Mouse (Mus musculus) limb, embryonic 11.5 days (tissue): ENCODE data around the gene Kat2b. TPM values are rescaled to one million over a fixed set of nuclear protein-coding genes. Genes with fewer than 3 reads are reported as not detected.
A peak's percentile ranks its signal among the peaks of the same experiment; 100 is the strongest.
"Not testable (repeated sequence)": the region's sequence is repeated elsewhere in the genome, so short reads cannot be mapped to it uniquely, and the experiment has no call there.

ENCODE experiments used
- ATAC-seq: fragments of 200-750 bp; cut with Nextera tagmentation; 2 replicates; pipeline ENCODE4 v1.8.0; 2017; ENCODE audit warnings: low read depth; ENCODE audit not compliant: insufficient number of reproducible peaks, low FRiP score, low TSS enrichment
- DNase-seq: peaks from one replicate; pipeline ENCODE4 v3.0.0-alpha.2; 2015; ENCODE audit warnings: low spot score
- H3K27ac ChIP-seq: fragments of 300-500 bp; sonication (generic); replicated peaks from 2 replicates; pipeline ENCODE4 v1.5.1; 2014; ENCODE audit warnings: low read depth, mild to moderate bottlenecking, low read length
- H3K27me3 ChIP-seq: fragments of 300-500 bp; sonication (generic); 2 replicates; pipeline ENCODE4 v1.6.1; 2014; ENCODE audit warnings: mild to moderate bottlenecking, low read length, mixed read lengths; ENCODE audit not compliant: control insufficient read depth, insufficient read depth
- H3K36me3 ChIP-seq: fragments of 300-500 bp; sonication (generic); 2 replicates; pipeline ENCODE4 v1.6.1; 2014; ENCODE audit warnings: mild to moderate bottlenecking, low read length, moderate library complexity, mixed read lengths; ENCODE audit not compliant: control insufficient read depth, insufficient read depth
- H3K4me1 ChIP-seq: fragments of 300-500 bp; sonication (generic); 2 replicates; pipeline ENCODE4 v1.6.1; 2014; ENCODE audit warnings: low read length, mixed read lengths; ENCODE audit not compliant: control insufficient read depth, insufficient read depth
- H3K4me2 ChIP-seq: fragments of 300-500 bp; sonication (generic); 2 replicates; pipeline ENCODE4 v1.6.1; 2014; ENCODE audit warnings: low read depth, mild to moderate bottlenecking, moderate library complexity; ENCODE audit not compliant: severe bottlenecking
- H3K4me3 ChIP-seq: fragments of 300-500 bp; sonication (generic); 2 replicates; pipeline ENCODE4 v1.5.1; 2014; ENCODE audit warnings: low read depth, low read length
- H3K9ac ChIP-seq: fragments of 300-500 bp; sonication (generic); 2 replicates; pipeline ENCODE4 v1.6.1; 2014; ENCODE audit warnings: mild to moderate bottlenecking, low read length
- H3K9me3 ChIP-seq: fragments of 300-500 bp; sonication (generic); 2 replicates; pipeline ENCODE4 v1.6.1; 2016; ENCODE audit warnings: low read length; ENCODE audit not compliant: control insufficient read depth
- WGBS: fragments of 180-500 bp; shearing (Covaris S2); extraction: QIAGEN DNeasy Blood & Tissue Kit; methylation state at CpG from one replicate; pipeline ENCODE4 v1.1.7; 2014; 5-methylcytosine and 5-hydroxymethylcytosine counted together
- polyA plus RNA-seq: library from polyadenylated mRNA; unstranded; fragments of >200 nt; fragmentation: Nextera tagmentation; extraction: Ambion mirVana; gene quantifications from 2 replicates; pipeline ENCODE4 v1.2.1, GENCODE M21; 2014

Gene Kat2b
- polyA plus RNA-seq, 1 experiment from 2014 or later = 2.9 TPM

GRCm38 (mm10) chr17:53566919-53567345 is 271 bp downstream of the Kat2b start:
- H3K36me3 ChIP-seq = no peaks in the 10 kb centered on the region
- H3K4me3 ChIP-seq = peak overlapping the region; percentile 76
- peak overlapping the region; percentile 42; the same call in 1 of the 2 replicates for H3K27ac ChIP-seq
- H3K4me1 ChIP-seq = peaks cover 2% of the 10 kb centered on the region; the same call in 1 of the 2 replicates
- ATAC-seq = peak; percentile 65
- H3K4me2 ChIP-seq = peak overlapping the region; percentile 97
- peak; percentile 72 for DNase-seq
- no peaks in the 10 kb centered on the region for H3K27me3 ChIP-seq
- under 1% methylated on average over 17 of the region's 51 CpGs for WGBS
- no peaks in the 10 kb centered on the region for H3K9me3 ChIP-seq
- peak overlapping the region; percentile 80 for H3K9ac ChIP-seq

GRCm38 (mm10) chr17:53567346-53568101 is 863 bp downstream of the Kat2b start:
- ATAC-seq (peak; percentile 48), DNase-seq (peak; percentile 66)
- Histone ChIP-seq H3K9me3 (no peaks in the 10 kb centered on the region), H3K36me3 (no peaks in the 10 kb centered on the region), H3K27ac (peak overlapping the region; percentile 42; the same call in 1 of the 2 replicates), H3K9ac (peak overlapping the region; percentile 80), H3K27me3 (no peaks in the 10 kb centered on the region), H3K4me3 (peak overlapping the region; percentile 76), H3K4me1 (peaks cover 2% of the 10 kb centered on the region; the same call in 1 of the 2 replicates), H3K4me2 (peak overlapping the region; percentile 97)
- 1% methylated on average over 55 of the region's 67 CpGs for WGBS

DNA sequence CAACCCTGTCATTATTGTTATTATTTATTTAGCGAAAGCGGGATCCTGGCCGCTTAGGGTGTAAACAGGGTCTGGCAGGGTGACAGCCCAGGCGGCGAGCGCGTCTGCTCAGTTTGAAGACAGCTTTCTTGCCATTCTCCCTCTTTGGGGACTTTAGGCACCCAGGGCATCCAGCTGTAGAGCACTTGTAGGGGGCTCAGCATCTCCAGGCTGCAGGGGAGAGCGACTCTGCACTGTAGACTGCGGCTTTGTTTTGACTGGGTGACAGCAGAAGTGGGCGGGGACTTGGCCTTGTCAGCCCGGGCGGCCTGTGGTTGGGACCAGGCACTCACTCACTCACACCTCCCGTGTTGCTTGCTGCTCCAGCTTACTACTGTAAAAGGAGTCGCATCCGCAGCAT is 1.5 kb downstream of the Kat2b start:
- WGBS = under 1% methylated on average over 15 of the region's 15 CpGs
- ATAC-seq = peak; percentile 76

GRCm38 (mm10) chr17:53568734-53569386 is 2.2 kb downstream of the Kat2b start:
- H3K4me1 ChIP-seq = peaks cover 2% of the 10 kb centered on the region; the same call in 1 of the 2 replicates
- H3K9ac ChIP-seq = no peak overlapping the region
- no peaks in the 10 kb centered on the region for H3K36me3 ChIP-seq
- DNase-seq = no peak
- no peak for ATAC-seq
- no peak overlapping the region for H3K27ac ChIP-seq
- 28% methylated on average over 8 of the region's 8 CpGs for WGBS
- no peaks in the 10 kb centered on the region for H3K9me3 ChIP-seq
- H3K27me3 ChIP-seq = no peaks in the 10 kb centered on the region
- peak overlapping the region; percentile 97; the same call in 1 of the 2 replicates for H3K4me2 ChIP-seq
- H3K4me3 ChIP-seq = peak overlapping the region; percentile 76; the same call in 1 of the 2 replicates

More for the DNA sequence above, 1.5 kb downstream of the Kat2b start:
- Histone ChIP-seq H3K27ac (no peak overlapping the region), H3K36me3 (no peaks in the 10 kb centered on the region), H3K4me2 (peak overlapping the region; percentile 97), H3K4me1 (peaks cover 2% of the 10 kb centered on the region; the same call in 1 of the 2 replicates), H3K9ac (peak overlapping the region; percentile 80), H3K27me3 (no peaks in the 10 kb centered on the region), H3K9me3 (no peaks in the 10 kb centered on the region), H3K4me3 (peak overlapping the region; percentile 76)
- DNase-seq = peak; percentile 79

GRCm38 (mm10) chr17:53569829-53570228 is 3.2 kb downstream of the Kat2b start:
- Histone ChIP-seq H3K27ac (no peak overlapping the region), H3K4me2 (no peak overlapping the region), H3K9ac (no peak overlapping the region), H3K36me3 (no peaks in the 10 kb centered on the region), H3K4me3 (no peak overlapping the region), H3K4me1 (peaks cover 2% of the 10 kb centered on the region; the same call in 1 of the 2 replicates), H3K9me3 (no peaks in the 10 kb centered on the region), H3K27me3 (no peaks in the 10 kb centered on the region)
- WGBS = 57% methylated on average over 6 of the region's 6 CpGs
- DNase-seq (peak; percentile 48), ATAC-seq (no peak)

GRCm38 (mm10) chr17:53570361-53570875 is 3.8 kb downstream of the Kat2b start:
- no peak for ATAC-seq
- DNase-seq = no peak
- Histone ChIP-seq H3K27me3 (no peaks in the 10 kb centered on the region), H3K4me2 (no peak overlapping the region), H3K36me3 (no peaks in the 10 kb centered on the region), H3K4me3 (no peak overlapping the region), H3K27ac (no peak overlapping the region), H3K4me1 (peaks cover 2% of the 10 kb centered on the region; the same call in 1 of the 2 replicates), H3K9ac (no peak overlapping the region), H3K9me3 (no peaks in the 10 kb centered on the region)
- whole genome bisulfite sequencing = 55% methylated on average over 10 of the region's 10 CpGs

- 95% methylated on average over 5 of the region's 5 CpGs for WGBS
- ATAC-seq, H3K9me3 ChIP-seq, H3K4me3 ChIP-seq, DNase-seq, H3K27ac ChIP-seq, H3K4me1 ChIP-seq, H3K27me3 ChIP-seq, H3K4me2 ChIP-seq, H3K36me3 ChIP-seq, H3K9ac ChIP-seq: not testable (repeated sequence)
Observed at GRCm38 (mm10) chr17:53570932-53571331, 4.3 kb downstream of the Kat2b start.

DNA sequence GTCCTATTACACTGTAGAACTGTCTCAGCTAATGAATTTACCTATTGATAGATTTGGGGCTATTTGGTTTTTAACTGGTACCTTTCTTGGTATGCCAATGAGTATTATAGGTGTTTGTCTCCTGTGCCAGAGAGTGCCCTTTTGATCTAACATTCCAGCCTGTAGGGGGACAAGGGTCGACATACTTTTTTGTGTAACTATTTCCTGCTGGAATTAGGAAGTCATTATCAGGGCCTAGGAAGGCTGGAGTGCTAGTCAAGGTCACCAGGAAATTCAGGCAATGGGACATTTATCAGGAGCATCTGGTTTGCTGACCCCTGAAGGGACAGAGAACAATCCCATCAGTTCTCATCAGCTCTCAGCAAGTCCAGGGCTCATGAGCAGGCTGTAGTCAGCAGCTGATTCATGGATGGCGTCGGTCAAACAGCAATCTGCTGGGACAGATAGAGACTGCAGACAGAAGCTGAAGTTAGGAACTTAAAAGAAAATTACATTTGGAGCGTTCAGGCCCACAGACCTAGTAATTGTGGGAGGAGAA is 6.4 kb downstream of the Kat2b start:
- Histone ChIP-seq H3K4me2 (no peak overlapping the region), H3K36me3 (no peaks in the 10 kb centered on the region), H3K4me3 (no peak overlapping the region), H3K9ac (no peak overlapping the region), H3K9me3 (no peaks in the 10 kb centered on the region), H3K4me1 (peaks cover 2% of the 10 kb centered on the region; the same call in 1 of the 2 replicates), H3K27me3 (no peaks in the 10 kb centered on the region), H3K27ac (no peak overlapping the region)
- WGBS = 60% methylated on average over 4 of the region's 4 CpGs
- no peak for ATAC-seq
- no peak for DNase-seq
